Comparison of ENCODE assay signal across 18 mouse cellular contexts in the genomic region with DNA sequence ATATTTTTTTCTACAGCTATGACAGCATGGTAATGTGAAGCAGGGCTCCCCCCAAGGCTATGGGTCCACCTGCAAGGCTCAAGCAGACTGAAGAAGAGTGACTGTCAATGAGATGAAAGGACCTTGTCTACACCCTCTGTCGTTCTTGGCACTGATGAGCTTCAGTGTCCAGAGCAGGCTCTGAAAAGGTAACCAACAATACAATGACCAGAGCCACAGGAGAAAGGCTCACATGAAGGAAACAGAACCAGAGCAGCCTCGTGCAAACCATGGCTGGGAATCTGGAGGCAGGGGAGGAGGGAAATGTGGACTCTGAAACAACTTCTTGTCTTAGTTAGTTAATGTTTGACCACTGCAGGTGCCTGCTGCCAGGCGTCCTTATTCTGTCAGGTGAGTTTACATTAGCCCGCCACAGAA. TPM values are rescaled to one million over a fixed set of nuclear protein-coding genes. Genes with fewer than 3 reads are reported as not detected.
DNase-seq lines count a peak whose midpoint lies in the region; ATAC-seq and TF ChIP-seq lines count a peak whose summit lies in the region.
"Had no signal": no experiment of that assay in that cellular context is flagged by ENCODE, and none has a peak within 500 bp of the region (broad histone marks: within the 10 kb centered on the region; RNA-seq: fewer than 3 reads in every experiment).

No protein-coding gene starts in this region.

- intact Hi-C loops in left cerebral cortex, postnatal 14 days (cut with DNase I): no loop called here

- WGBS in intestine, embryonic 14.5 days: 46% methylated on average over 4 of the region's 4 CpGs
- 26% methylated on average over 4 of the region's 4 CpGs for WGBS in intestine, postnatal 0 days
- WGBS in liver, postnatal 0 days (ENCODE audit: insufficient replicate concordance): 40% methylated on average over 4 of the region's 4 CpGs

- no peak overlapping the region for H3K4me2 ChIP-seq in intestine, embryonic 14.5 days (ENCODE audit: low read length)
- H3K4me2 ChIP-seq in intestine, postnatal 0 days (replicated peaks; ENCODE audit: low read depth): no peak overlapping the region
- peak overlapping the region; percentile 40 for H3K4me2 ChIP-seq in liver, postnatal 0 days (ENCODE audit: low read depth, low read length)
- H3K4me2 ChIP-seq: embryonic facial prominence, embryonic 12.5 days; heart, embryonic 13.5 days; hindbrain, embryonic 13.5 days had no signal

- peak overlapping the region; percentile 28; the same call in 1 of the 2 replicates for H3K27ac ChIP-seq in intestine, embryonic 14.5 days (ENCODE audit: low read depth)
- H3K27ac ChIP-seq in intestine, postnatal 0 days (ENCODE audit: low read depth, low read length): peak overlapping the region; percentile 47; the same call in 1 of the 2 replicates
- peak overlapping the region; percentile 57 for H3K27ac ChIP-seq in liver, postnatal 0 days (ENCODE audit: low read depth)
- H3K27ac ChIP-seq: embryonic facial prominence, embryonic 12.5 days; hindbrain, embryonic 13.5 days had no signal

- no peak overlapping the region for H3K9ac ChIP-seq in intestine, embryonic 14.5 days (ENCODE audit: low read length)
- H3K9ac ChIP-seq in intestine, postnatal 0 days (ENCODE audit: low read depth, low read length): no peak overlapping the region
- no peak overlapping the region for H3K9ac ChIP-seq in liver, postnatal 0 days (replicated peaks)
- H3K9ac ChIP-seq: embryonic facial prominence, embryonic 12.5 days; heart, embryonic 13.5 days; hindbrain, embryonic 13.5 days had no signal

- H3K4me3 ChIP-seq in intestine, embryonic 14.5 days (ENCODE audit: low read depth, low read length): no peak overlapping the region
- no peak overlapping the region for H3K4me3 ChIP-seq in intestine, postnatal 0 days (ENCODE audit: low read depth, low read length)
- H3K4me3 ChIP-seq in liver, postnatal 0 days (ENCODE audit: low read depth, low read length): no peak overlapping the region
- H3K4me3 ChIP-seq: embryonic facial prominence, embryonic 12.5 days; gastrocnemius, adult 2 months; heart, embryonic 13.5 days; hindbrain, embryonic 13.5 days had no signal

- H3K4me1 ChIP-seq in intestine, embryonic 14.5 days (replicated peaks; ENCODE audit: control insufficient read depth, insufficient read depth, low read length): 0 out of 2 replicates have a peak, but pooled peaks cover 5% of the 10 kb centered on the region
- peaks cover 7% of the 10 kb centered on the region for H3K4me1 ChIP-seq in intestine, postnatal 0 days (replicated peaks; ENCODE audit: control insufficient read depth, insufficient read depth, low read length)
- peaks cover 14% of the 10 kb centered on the region for H3K4me1 ChIP-seq in liver, postnatal 0 days (ENCODE audit: insufficient read depth)

- DNase-seq in intestine, embryonic 14.5 days (ENCODE audit: low spot score): peak; percentile 61
- DNase-seq in kidney, postnatal 14 days: peak; percentile 79
- no peak for DNase-seq in liver, postnatal 0 days
- no peak for DNase-seq in left cerebral cortex, postnatal 14 days (ENCODE audit: low spot score in 2 of 2)
- DNase-seq in ovary, postnatal 14 days (ENCODE audit: low spot score): no peak
- no peak for DNase-seq in frontal cortex, postnatal 36 days (ENCODE audit: low spot score in 2 of 2)
- DNase-seq: cerebellum, postnatal 14 days; gastrocnemius, adult 2 months; right cerebral cortex, postnatal 14 days; thymus, postnatal 4 days had no signal

- no peak for TF ChIP-seq CTCF in intestine, postnatal 0 days (IDR thresholded peaks at IDR 0.05; ENCODE audit: low read depth)
- no peak for TF ChIP-seq CTCF in liver, postnatal 0 days (IDR thresholded peaks at IDR 0.05; ENCODE audit: low read depth)

- H3K9me3 ChIP-seq in intestine, embryonic 14.5 days (ENCODE audit: control insufficient read depth, low read length): no peaks in the 10 kb centered on the region
- H3K9me3 ChIP-seq in intestine, postnatal 0 days (ENCODE audit: control insufficient read depth): no peaks in the 10 kb centered on the region
- no peaks in the 10 kb centered on the region for H3K9me3 ChIP-seq in liver, postnatal 0 days (ENCODE audit: low read length)
- H3K9me3 ChIP-seq: embryonic facial prominence, embryonic 12.5 days; heart, embryonic 13.5 days; hindbrain, embryonic 13.5 days had no signal

- no peaks in the 10 kb centered on the region for H3K27me3 ChIP-seq in intestine, embryonic 14.5 days (replicated peaks; ENCODE audit: control insufficient read depth, insufficient read depth, low read length)
- no peaks in the 10 kb centered on the region for H3K27me3 ChIP-seq in intestine, postnatal 0 days (replicated peaks; ENCODE audit: control insufficient read depth, insufficient read depth, low read length)
- H3K27me3 ChIP-seq in liver, postnatal 0 days (ENCODE audit: insufficient read depth, low read length): no peaks in the 10 kb centered on the region
- H3K27me3 ChIP-seq: CH12.LX; embryonic facial prominence, embryonic 12.5 days; heart, embryonic 13.5 days; hindbrain, embryonic 13.5 days; Patski had no signal

- no peak for TF ChIP-seq EP300 in liver, postnatal 0 days (IDR thresholded peaks at IDR 0.05; ENCODE audit: low read depth)

- H3K36me3 ChIP-seq in intestine, embryonic 14.5 days (ENCODE audit: control insufficient read depth, insufficient read depth, low read length): no peaks in the 10 kb centered on the region
- no peaks in the 10 kb centered on the region for H3K36me3 ChIP-seq in intestine, postnatal 0 days (ENCODE audit: control insufficient read depth, insufficient read depth)
- H3K36me3 ChIP-seq in liver, postnatal 0 days (replicated peaks; ENCODE audit: insufficient read depth, low read length): no peaks in the 10 kb centered on the region
- H3K36me3 ChIP-seq: embryonic facial prominence, embryonic 12.5 days; heart, embryonic 13.5 days; hindbrain, embryonic 13.5 days had no signal

- peak; percentile 86 for ATAC-seq in intestine, embryonic 14.5 days (replicated peaks; ENCODE audit: low FRiP score, low TSS enrichment, low read depth)
- peak; percentile 92 for ATAC-seq in intestine, postnatal 0 days
- 0 out of 2 replicates have a peak, but pooled peaks have one; percentile 43 for ATAC-seq in liver, postnatal 0 days
- ATAC-seq: forebrain, embryonic 14.5 days; Patski had no signal

RNA-seq across cellular contexts. Expression of gene Stard13, which starts 57.7 kb away (rescaled TPM):
- polyA plus RNA-seq in intestine, embryonic 14.5 days (2014; fragmentation: Nextera tagmentation; extraction: Ambion mirVana): 13.0 and 15.3 TPM in 2 replicates
- 3.7 and 5.1 TPM in 2 replicates for polyA plus RNA-seq in intestine, postnatal 0 days (2015; fragmentation: Nextera tagmentation; extraction: Ambion mirVana)
- 1.0 and 1.1 TPM in 2 replicates for polyA plus RNA-seq in liver, postnatal 0 days (2015; fragmentation: Nextera tagmentation; extraction: Ambion mirVana)
- 10 to 100 TPM; 10.7 to 11.7 TPM for total RNA-seq in left cerebral cortex, postnatal 14 days (2021)
- total RNA-seq: neutrophil, adult 5-6 weeks had no signal

Comparison
In these comparisons a context has a peak if more than half of its experiments do, and no peak if none do; other contexts are left out.
1. DNase-seq: peak in intestine, embryonic 14.5 days (single experiment) and kidney, postnatal 14 days (single experiment); none in liver, postnatal 0 days (single experiment), left cerebral cortex, postnatal 14 days (0 of 2), ovary, postnatal 14 days (single experiment) and frontal cortex, postnatal 36 days (0 of 2).
2. Peak in every context shown above with its lines, with median percentiles within 50 percentile points of each other: ATAC-seq and H3K27ac ChIP-seq.